Mouse (Mus musculus): ENCODE measurements around the gene Fgf7. TPM values are rescaled to one million over a fixed set of nuclear protein-coding genes. Genes with fewer than 3 reads are reported as not detected.
A peak's percentile ranks its signal among the peaks of the same experiment; 100 is the strongest.

The Fgf7 gene
- total RNA-seq, 2 experiments from 2014 or later, result 1.7 to 1.8 TPM

GRCm38 (mm10) chr2:126053657-126054056 is 19.2 kb downstream of the Fgf7 start:
- intact Hi-C loops (cut with DNase I), result no loop called here
- no peak for DNase-seq

- intact Hi-C loops (cut with DNase I), result no loop called here
- no peak for DNase-seq
These were observed 26.1 kb downstream of the Fgf7 start for GRCm38 (mm10) chr2:126060595-126060994.

- intact Hi-C loops (cut with DNase I), result no loop called here
- DNase-seq, result peak in 1 of 2 experiments; percentile 40
These were observed 26.7 kb downstream of the Fgf7 start for GRCm38 (mm10) chr2:126061037-126061773.

- intact Hi-C loops (cut with DNase I), result no loop called here
- DNase-seq, result no peak
These were observed 28.4 kb downstream of the Fgf7 start for GRCm38 (mm10) chr2:126062876-126063275.

GRCm38 (mm10) chr2:126064814-126065213 is 30.4 kb downstream of the Fgf7 start:
- no peak for DNase-seq
- intact Hi-C loops (cut with DNase I), result no loop called here

- no peak for DNase-seq
- intact Hi-C loops (cut with DNase I), result no loop called here
These were observed 30.9 kb downstream of the Fgf7 start for GRCm38 (mm10) chr2:126065303-126065856.

- intact Hi-C loops (cut with DNase I), result no loop called here
- DNase-seq, result no peak
These were observed 35.3 kb downstream of the Fgf7 start for GRCm38 (mm10) chr2:126069740-126070139.

- DNase-seq, result no peak
- intact Hi-C loops (cut with DNase I), result no loop called here
These were observed 39.3 kb downstream of the Fgf7 start for GRCm38 (mm10) chr2:126073744-126074143.

GRCm38 (mm10) chr2:126076506-126076905 is 42.0 kb downstream of the Fgf7 start:
- intact Hi-C loops (cut with DNase I), result no loop called here
- DNase-seq, result no peak

- intact Hi-C loops (cut with DNase I), result no loop called here
- DNase-seq, result no peak
These were observed 44.6 kb downstream of the Fgf7 start for GRCm38 (mm10) chr2:126079086-126079485.

GRCm38 (mm10) chr2:126084326-126084725 is 49.9 kb downstream of the Fgf7 start:
- intact Hi-C loops (cut with DNase I), result no loop called here
- DNase-seq, result peak in 1 of 2 experiments; percentile 16

- no peak for DNase-seq
These were observed 51.7 kb downstream of the Fgf7 start for GRCm38 (mm10) chr2:126086187-126086586.

GRCm38 (mm10) chr2:126090432-126090831 is 56.0 kb downstream of the Fgf7 start:
- DNase-seq, result no peak
- intact Hi-C loops (cut with DNase I), result no loop called here

More at GRCm38 (mm10) chr2:126086187-126086586, 51.7 kb downstream of the Fgf7 start:
- intact Hi-C loops (cut with DNase I), result loop anchor here (5.0 kb wide), 1 partner anchor 49 kb away; no protein-coding TSS in a partner anchor

GRCm38 (mm10) chr2:126094616-126095015 is 60.2 kb downstream of the Fgf7 start:
- intact Hi-C loops (cut with DNase I), result no loop called here
- no peak for DNase-seq

Other genes starting within 250 kb of the Fgf7 start
- gene Galk2, start 175.5 kb upstream of the Fgf7 start, total RNA-seq (2021), result 10 to 100 TPM; 11.0 to 11.8 TPM
- 10 to 100 TPM; 86.5 to 91.6 TPM for gene Cops2, start 175.5 kb upstream of the Fgf7 start, total RNA-seq (2021)
- gene Fam227b, start 117.3 kb downstream of the Fgf7 start, total RNA-seq (2021), result not detected
- 1 to 10 TPM; 3.5 to 7.2 TPM for gene Dtwd1, start 117.5 kb downstream of the Fgf7 start, total RNA-seq (2021)
- not detected for gene Gm17555, start 180.4 kb downstream of the Fgf7 start, total RNA-seq (2021)

Measured in heart, postnatal 36 days (tissue).